Mouse (Mus musculus) cerebellum, adult 2 months (tissue): Measurements from ENCODE around the gene Tnfsf15.

ENCODE experiments used
- CTCF ChIP-seq: fragments of 200-500 bp; IDR thresholded peaks from 2 replicates; pipeline ENCODE4 v1.5.1; 2011; ENCODE audit warnings: low read depth, mild to moderate bottlenecking, control low read depth, low read length, moderate library complexity, borderline replicate concordance; ENCODE audit not compliant: insufficient read depth
- POLR2A ChIP-seq: fragments of 200-500 bp; IDR thresholded peaks from 2 replicates; pipeline ENCODE4 v1.6.1; 2011; ENCODE audit warnings: low read length, control low read depth, borderline replicate concordance; ENCODE audit not compliant: insufficient read depth

GRCm38 (mm10) chr4:63683716-63684115 is 61.2 kb downstream of the Tnfsf15 start:
- TF ChIP-seq CTCF (no peak), POLR2A (no peak)
